Mouse (Mus musculus): ENCODE results near the gene Ptpn4. TPM values are rescaled to one million over a fixed set of nuclear protein-coding genes. Genes with fewer than 3 reads are reported as not detected.

Ptpn4 gene
- polyA plus RNA-seq, 1 experiment from 2014 or later, result 1.5 TPM

GRCm38 (mm10) chr1:119674984-119675383 lies 162.4 kb downstream of the Ptpn4 start:
- no peak overlapping the region for H3K9ac ChIP-seq (ENCODE audit: low read depth, low read length)
- ATAC-seq (ENCODE audit: low read depth), result no peak
- H3K4me2 ChIP-seq (ENCODE audit: low read depth, low read length), result no peak overlapping the region
- H3K27me3 ChIP-seq (ENCODE audit: control insufficient read depth, insufficient read depth, low read depth, low read length), result no peaks in the 10 kb centered on the region
- no peak overlapping the region for H3K4me3 ChIP-seq (ENCODE audit: low read depth, low read length)
- WGBS (ENCODE audit: insufficient replicate concordance), result 42% methylated on average over 1 of the region's 1 CpGs
- H3K27ac ChIP-seq (ENCODE audit: low read length), result no peak overlapping the region
- no peaks in the 10 kb centered on the region for H3K9me3 ChIP-seq (replicated peaks; ENCODE audit: control insufficient read depth, low read length)
- no peaks in the 10 kb centered on the region for H3K4me1 ChIP-seq (ENCODE audit: control insufficient read depth, low read depth, low read length)
- no peaks in the 10 kb centered on the region for H3K36me3 ChIP-seq (ENCODE audit: control insufficient read depth, insufficient read depth)

GRCm38 (mm10) chr1:119666904-119667303 lies 170.5 kb downstream of the Ptpn4 start:
- 69% methylated on average over 7 of the region's 7 CpGs for whole genome bisulfite sequencing (ENCODE audit: insufficient replicate concordance)
- H3K9ac ChIP-seq (ENCODE audit: low read depth, low read length), result no peak overlapping the region
- no peaks in the 10 kb centered on the region for H3K27me3 ChIP-seq (ENCODE audit: control insufficient read depth, insufficient read depth, low read depth, low read length)
- ATAC-seq (ENCODE audit: low read depth), result peak; percentile 94
- H3K4me2 ChIP-seq (ENCODE audit: low read depth, low read length), result no peak overlapping the region
- H3K36me3 ChIP-seq (ENCODE audit: control insufficient read depth, insufficient read depth), result no peaks in the 10 kb centered on the region
- H3K4me1 ChIP-seq (ENCODE audit: control insufficient read depth, low read depth, low read length), result no peaks in the 10 kb centered on the region
- no peak overlapping the region for H3K4me3 ChIP-seq (ENCODE audit: low read depth, low read length)
- no peaks in the 10 kb centered on the region for H3K9me3 ChIP-seq (replicated peaks; ENCODE audit: control insufficient read depth, low read length)
- H3K27ac ChIP-seq (ENCODE audit: low read length), result peak overlapping the region; percentile 68

- H3K27ac ChIP-seq (ENCODE audit: low read length), result no peak overlapping the region
- no peak overlapping the region for H3K4me2 ChIP-seq (ENCODE audit: low read depth, low read length)
- H3K4me1 ChIP-seq (ENCODE audit: control insufficient read depth, low read depth, low read length), result peaks cover under 1% of the 10 kb centered on the region; the same call in 1 of the 2 replicates
- no peak overlapping the region for H3K4me3 ChIP-seq (ENCODE audit: low read depth, low read length)
- H3K9ac ChIP-seq (ENCODE audit: low read depth, low read length), result no peak overlapping the region
- no peaks in the 10 kb centered on the region for H3K27me3 ChIP-seq (ENCODE audit: control insufficient read depth, insufficient read depth, low read depth, low read length)
- WGBS (ENCODE audit: insufficient replicate concordance), result 74% methylated on average over 2 of the region's 2 CpGs
- no peaks in the 10 kb centered on the region for H3K36me3 ChIP-seq (ENCODE audit: control insufficient read depth, insufficient read depth)
- no peaks in the 10 kb centered on the region for H3K9me3 ChIP-seq (replicated peaks; ENCODE audit: control insufficient read depth, low read length)
- no peak for ATAC-seq (ENCODE audit: low read depth)
Observed at GRCm38 (mm10) chr1:119654307-119654706, 183.1 kb downstream of the Ptpn4 start.

GRCm38 (mm10) chr1:119650386-119650785 lies 187.0 kb downstream of the Ptpn4 start:
- WGBS (ENCODE audit: insufficient replicate concordance), result 79% methylated on average over 5 of the region's 5 CpGs
- H3K27me3 ChIP-seq (ENCODE audit: control insufficient read depth, insufficient read depth, low read depth, low read length), result no peaks in the 10 kb centered on the region
- H3K4me1 ChIP-seq (ENCODE audit: control insufficient read depth, low read depth, low read length), result peaks cover 8% of the 10 kb centered on the region
- no peak for ATAC-seq (ENCODE audit: low read depth)
- H3K9me3 ChIP-seq (replicated peaks; ENCODE audit: control insufficient read depth, low read length), result no peaks in the 10 kb centered on the region
- no peaks in the 10 kb centered on the region for H3K36me3 ChIP-seq (ENCODE audit: control insufficient read depth, insufficient read depth)
- no peak overlapping the region for H3K9ac ChIP-seq (ENCODE audit: low read depth, low read length)
- H3K4me3 ChIP-seq (ENCODE audit: low read depth, low read length), result no peak overlapping the region
- H3K27ac ChIP-seq (ENCODE audit: low read length), result no peak overlapping the region
- H3K4me2 ChIP-seq (ENCODE audit: low read depth, low read length), result no peak overlapping the region

GRCm38 (mm10) chr1:119649627-119650026 lies 187.8 kb downstream of the Ptpn4 start:
- Histone ChIP-seq H3K4me2 (ENCODE audit: low read depth, low read length) (no peak overlapping the region), H3K27me3 (ENCODE audit: control insufficient read depth, insufficient read depth, low read depth, low read length) (no peaks in the 10 kb centered on the region), H3K27ac (ENCODE audit: low read length) (no peak overlapping the region), H3K36me3 (ENCODE audit: control insufficient read depth, insufficient read depth) (no peaks in the 10 kb centered on the region), H3K4me1 (ENCODE audit: control insufficient read depth, low read depth, low read length) (peaks cover 8% of the 10 kb centered on the region), H3K9ac (ENCODE audit: low read depth, low read length) (no peak overlapping the region), H3K4me3 (ENCODE audit: low read depth, low read length) (no peak overlapping the region), H3K9me3 (replicated peaks; ENCODE audit: control insufficient read depth, low read length) (no peaks in the 10 kb centered on the region)
- no peak for ATAC-seq (ENCODE audit: low read depth)
- 50% methylated on average over 2 of the region's 2 CpGs for WGBS (ENCODE audit: insufficient replicate concordance)

- 0% methylated on average over 86 of the region's 86 CpGs for WGBS (ENCODE audit: insufficient replicate concordance)
- ATAC-seq (ENCODE audit: low read depth), result peak; percentile 92
- Histone ChIP-seq H3K4me1 (ENCODE audit: control insufficient read depth, low read depth, low read length) (peaks cover 8% of the 10 kb centered on the region), H3K4me2 (ENCODE audit: low read depth, low read length) (peak within 1 kb of the TSS; percentile 93), H3K36me3 (ENCODE audit: control insufficient read depth, insufficient read depth) (no peaks in the 10 kb centered on the region), H3K9me3 (replicated peaks; ENCODE audit: control insufficient read depth, low read length) (no peaks in the 10 kb centered on the region), H3K27ac (ENCODE audit: low read length) (peak within 1 kb of the TSS; percentile 85), H3K4me3 (ENCODE audit: low read depth, low read length) (peak within 1 kb of the TSS; percentile 89), H3K9ac (ENCODE audit: low read depth, low read length) (peak within 1 kb of the TSS; percentile 79), H3K27me3 (ENCODE audit: control insufficient read depth, insufficient read depth, low read depth, low read length) (no peaks in the 10 kb centered on the region)
Observed at GRCm38 (mm10) chr1:119648205-119649111, 189.0 kb downstream of the Ptpn4 start, which contains the start of gene Epb41l5. Gene Epb41l5 (minus strand): TSS chr1:119649000.

- H3K9me3 ChIP-seq (replicated peaks; ENCODE audit: control insufficient read depth, low read length), result no peaks in the 10 kb centered on the region
- no peak for ATAC-seq (ENCODE audit: low read depth)
- WGBS (ENCODE audit: insufficient replicate concordance), result 65% methylated on average over 2 of the region's 2 CpGs
- H3K27ac ChIP-seq (ENCODE audit: low read length), result no peak overlapping the region
- H3K9ac ChIP-seq (ENCODE audit: low read depth, low read length), result no peak overlapping the region
- peaks cover 8% of the 10 kb centered on the region for H3K4me1 ChIP-seq (ENCODE audit: control insufficient read depth, low read depth, low read length)
- no peak overlapping the region for H3K4me3 ChIP-seq (ENCODE audit: low read depth, low read length)
- H3K36me3 ChIP-seq (ENCODE audit: control insufficient read depth, insufficient read depth), result no peaks in the 10 kb centered on the region
- H3K4me2 ChIP-seq (ENCODE audit: low read depth, low read length), result no peak overlapping the region
- no peaks in the 10 kb centered on the region for H3K27me3 ChIP-seq (ENCODE audit: control insufficient read depth, insufficient read depth, low read depth, low read length)
Observed at GRCm38 (mm10) chr1:119646356-119646755, 191.1 kb downstream of the Ptpn4 start.

GRCm38 (mm10) chr1:119642367-119642766 lies 195.0 kb downstream of the Ptpn4 start:
- Histone ChIP-seq H3K27ac (ENCODE audit: low read length) (no peak overlapping the region), H3K4me2 (ENCODE audit: low read depth, low read length) (no peak overlapping the region), H3K9me3 (replicated peaks; ENCODE audit: control insufficient read depth, low read length) (no peaks in the 10 kb centered on the region), H3K4me3 (ENCODE audit: low read depth, low read length) (no peak overlapping the region), H3K36me3 (ENCODE audit: control insufficient read depth, insufficient read depth) (no peaks in the 10 kb centered on the region), H3K9ac (ENCODE audit: low read depth, low read length) (no peak overlapping the region), H3K27me3 (ENCODE audit: control insufficient read depth, insufficient read depth, low read depth, low read length) (no peaks in the 10 kb centered on the region), H3K4me1 (ENCODE audit: control insufficient read depth, low read depth, low read length) (peaks cover 2% of the 10 kb centered on the region; the same call in 1 of the 2 replicates)
- ATAC-seq (ENCODE audit: low read depth), result no peak
- 48% methylated on average over 12 of the region's 12 CpGs for WGBS (ENCODE audit: insufficient replicate concordance)

- Histone ChIP-seq H3K9ac (ENCODE audit: low read depth, low read length) (no peak overlapping the region), H3K27me3 (ENCODE audit: control insufficient read depth, insufficient read depth, low read depth, low read length) (no peaks in the 10 kb centered on the region), H3K4me2 (ENCODE audit: low read depth, low read length) (no peak overlapping the region), H3K4me3 (ENCODE audit: low read depth, low read length) (no peak overlapping the region), H3K36me3 (ENCODE audit: control insufficient read depth, insufficient read depth) (no peaks in the 10 kb centered on the region), H3K4me1 (ENCODE audit: control insufficient read depth, low read depth, low read length) (peaks cover 2% of the 10 kb centered on the region; the same call in 1 of the 2 replicates), H3K9me3 (replicated peaks; ENCODE audit: control insufficient read depth, low read length) (no peaks in the 10 kb centered on the region), H3K27ac (ENCODE audit: low read length) (peak overlapping the region; percentile 33; the same call in 1 of the 2 replicates)
- ATAC-seq (ENCODE audit: low read depth), result peak; percentile 41; the same call in 1 of the 2 replicates
Observed at GRCm38 (mm10) chr1:119641090-119641812, 196.2 kb downstream of the Ptpn4 start.
